Mouse (Mus musculus): Measurements from ENCODE around the gene Muc1. TPM values are rescaled to one million over a fixed set of nuclear protein-coding genes. Genes with fewer than 3 reads are reported as not detected.

The Muc1 gene
- total and polyA plus RNA-seq, 3 experiments: 0.09 to 0.60 (median 0.38) TPM

DNA sequence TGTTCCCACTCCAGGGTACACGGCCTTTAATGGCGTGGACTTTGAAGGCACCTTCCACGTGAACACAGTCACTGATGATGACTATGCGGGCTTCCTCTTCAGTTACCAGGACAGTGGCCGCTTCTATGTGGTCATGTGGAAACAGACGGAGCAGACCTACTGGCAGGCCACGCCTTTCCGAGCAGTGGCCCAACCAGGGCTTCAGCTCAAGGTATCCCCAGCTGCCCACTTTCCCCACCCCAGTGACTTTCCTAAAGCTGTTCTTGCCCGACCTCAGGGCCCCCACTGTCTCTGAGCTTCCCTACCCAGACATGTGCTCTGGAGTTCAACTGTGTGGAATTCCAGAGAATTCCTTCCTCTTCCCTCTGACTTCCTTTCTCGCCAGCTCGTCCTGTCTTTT, 4.1 kb upstream of the Muc1 start:
- Histone ChIP-seq H3K9ac (ENCODE audit: insufficient read depth, low read depth) (no peak overlapping the region), H3K4me1 (ENCODE audit: control insufficient read depth in 1 of 2, insufficient read depth in 2 of 2) (peaks cover 0 to 11% of the 10 kb centered on the region in 2 experiments; a peak in 2 of 4 replicates), H3K36me3 (replicated peaks in 1 of 2; ENCODE audit: control insufficient read depth in 1 of 2, insufficient read depth in 1 of 2, low read length in 1 of 2) (peaks cover 0 to 26% of the 10 kb centered on the region in 2 experiments), H3K4me3 (replicated peaks in 1 of 3; ENCODE audit: low read depth in 2 of 3, low read length in 2 of 3, poor library complexity in 1 of 3) (no peak overlapping the region), H3K9me3 (replicated peaks; ENCODE audit: low read length) (no peaks in the 10 kb centered on the region), H3K27me3 (replicated peaks) (no peaks in the 10 kb centered on the region), H3K79me2 (replicated peaks; ENCODE audit: control insufficient read depth, extremely low read depth, insufficient read depth, poor library complexity, severe bottlenecking) (no peaks in the 10 kb centered on the region), H3K4me2 (ENCODE audit: insufficient read depth, low read depth, poor library complexity, severe bottlenecking) (no peak overlapping the region), H3K27ac (ENCODE audit: insufficient read depth, low read depth) (no peak overlapping the region)
- DNase-seq (ENCODE audit: extremely low read depth): no peak
- in situ Hi-C loops (cut with MboI; ENCODE audit: low pct_ligation_motif_present, low pct_unique_long_range_greater_than_20kb, low sequenced_read_pairs): no loop called here
- TF ChIP-seq TBP (conservative IDR thresholded peaks at IDR 0.05; ENCODE audit: low read depth, low read length) (no peak), MAFK (IDR thresholded peaks at IDR 0.05; ENCODE audit: insufficient replicate concordance, low read length) (no peak), JUN (IDR thresholded peaks at IDR 0.05; ENCODE audit: insufficient read depth, low read depth, low read length) (no peak), ZKSCAN1 (IDR thresholded peaks at IDR 0.05; ENCODE audit: borderline replicate concordance, low read depth, low read length) (no peak), ZNF384 (IDR thresholded peaks at IDR 0.05; ENCODE audit: low read depth, low read length) (no peak), KAT2A (IDR thresholded peaks at IDR 0.05; ENCODE audit: insufficient replicate concordance, low read length) (no peak), UBTF (IDR thresholded peaks at IDR 0.05; ENCODE audit: low read depth, low read length) (no peak), ZMIZ1 (IDR thresholded peaks at IDR 0.05; ENCODE audit: low read depth, low read length) (no peak), ETS1 (conservative IDR thresholded peaks at IDR 0.05; ENCODE audit: low read depth, low read length) (no peak), MAX (IDR thresholded peaks at IDR 0.05; ENCODE audit: low read length) (no peak), CHD1 (IDR thresholded peaks at IDR 0.05; ENCODE audit: low read depth, low read length) (no peak), NELFE (IDR thresholded peaks at IDR 0.05; ENCODE audit: low read depth, low read length) (no peak), RAD21 (IDR thresholded peaks at IDR 0.05; ENCODE audit: low read depth, low read length) (no peak)
- dilution Hi-C loops (cut with MboI; ENCODE audit: extremely low pct_ligation_motif_present, extremely low pct_unique_long_range_greater_than_20kb, low sequenced_read_pairs): no loop called here

- Histone ChIP-seq H3K36me3 (replicated peaks in 1 of 2; ENCODE audit: control insufficient read depth in 1 of 2, insufficient read depth in 1 of 2, low read length in 1 of 2) (peaks cover 0 to 24% of the 10 kb centered on the region in 2 experiments), H3K79me2 (replicated peaks; ENCODE audit: control insufficient read depth, extremely low read depth, insufficient read depth, poor library complexity, severe bottlenecking) (no peaks in the 10 kb centered on the region), H3K4me3 (replicated peaks in 1 of 3; ENCODE audit: low read depth in 2 of 3, low read length in 2 of 3, poor library complexity in 1 of 3) (no peak overlapping the region), H3K9ac (ENCODE audit: insufficient read depth, low read depth) (no peak overlapping the region), H3K27ac (ENCODE audit: insufficient read depth, low read depth) (no peak overlapping the region), H3K4me1 (ENCODE audit: control insufficient read depth in 1 of 2, insufficient read depth in 2 of 2) (peaks cover 0 to 12% of the 10 kb centered on the region in 2 experiments; a peak in 2 of 4 replicates), H3K27me3 (replicated peaks) (no peaks in the 10 kb centered on the region), H3K9me3 (replicated peaks; ENCODE audit: low read length) (no peaks in the 10 kb centered on the region), H3K4me2 (ENCODE audit: insufficient read depth, low read depth, poor library complexity, severe bottlenecking) (no peak overlapping the region)
- no peak for DNase-seq (ENCODE audit: extremely low read depth)
- in situ Hi-C loops (cut with MboI; ENCODE audit: low pct_ligation_motif_present, low pct_unique_long_range_greater_than_20kb, low sequenced_read_pairs): no loop called here
- dilution Hi-C loops (cut with MboI; ENCODE audit: extremely low pct_ligation_motif_present, extremely low pct_unique_long_range_greater_than_20kb, low sequenced_read_pairs): no loop called here
- TF ChIP-seq EP300 (IDR thresholded peaks at IDR 0.05; ENCODE audit: low read length) (no peak), UBTF (IDR thresholded peaks at IDR 0.05; ENCODE audit: low read depth, low read length) (no peak), JUND (conservative IDR thresholded peaks at IDR 0.05; ENCODE audit: low read depth, low read length) (no peak), MEF2A (IDR thresholded peaks at IDR 0.05; ENCODE audit: borderline replicate concordance, low read depth, low read length) (no peak), IRF4 (IDR thresholded peaks at IDR 0.05; ENCODE audit: low read depth, low read length) (no peak), PAX5 (IDR thresholded peaks at IDR 0.05; ENCODE audit: low read length) (no peak), POLR2AphosphoS2 (IDR thresholded peaks at IDR 0.05; ENCODE audit: low read depth, low read length) (no peak), MAZ (IDR thresholded peaks at IDR 0.05; ENCODE audit: low read depth, low read length) (no peak)
Measured at GRCm38 (mm10) chr3:89225321-89225815, 3.5 kb upstream of the Muc1 start.
